Mouse (Mus musculus) adrenal gland, adult (tissue): ENCODE data around the gene Thumpd2.

ENCODE experiments used
- DNase-seq, 2 experiments: peaks; one replicate each; pipeline ENCODE4 v3.0.0; 2022 to 2023; ENCODE audit warnings: low spot score in 1 of 2; ENCODE audit not compliant: inconsistent age in 2 of 2

Thumpd2 gene

DNA sequence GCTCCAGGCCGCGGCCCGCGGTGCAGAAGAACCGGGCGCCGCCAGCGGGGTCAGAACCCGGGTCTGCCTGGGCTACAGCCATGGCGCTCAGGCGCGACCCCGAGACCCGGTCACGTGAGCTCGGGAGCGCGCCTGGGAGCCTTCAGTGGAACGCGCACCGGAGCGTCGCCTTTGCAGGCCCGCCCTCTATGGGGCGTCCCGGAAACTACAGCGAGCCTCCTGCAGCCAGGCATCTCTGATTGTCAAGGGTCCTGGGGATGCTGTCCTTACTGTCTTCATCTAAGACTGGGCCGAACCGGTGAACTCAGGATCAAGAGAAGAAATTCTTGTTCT lies at the start of gene Thumpd2:
Gene Thumpd2 (minus strand): TSS at position 104 of the 333 bp plus-strand sequence.
- DNase-seq = peak; percentile 90 to 96

DNA sequence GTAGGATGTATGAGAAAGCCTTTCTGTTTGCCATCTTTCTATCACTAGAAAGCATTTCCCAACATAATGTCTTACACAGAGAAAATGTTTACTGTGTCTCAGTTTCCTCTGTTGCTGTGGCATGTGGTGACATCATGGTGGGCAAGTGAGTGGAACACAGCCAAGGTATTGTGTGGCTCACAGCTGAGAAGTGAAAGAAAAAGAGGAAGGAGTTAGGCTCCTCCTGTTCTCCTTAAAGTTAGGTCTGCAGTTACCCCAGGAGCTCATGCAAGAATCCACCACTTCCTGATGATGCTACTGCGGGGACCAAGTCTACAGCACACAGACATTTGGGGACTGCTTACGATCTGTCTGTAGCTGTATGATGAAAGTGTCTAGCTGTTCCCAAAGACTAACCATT lies 39.4 kb upstream of the Thumpd2 start:
- DNase-seq = no peak

GRCm38 (mm10) chr17:81102866-81103265 lies 38.0 kb upstream of the Thumpd2 start:
- DNase-seq = no peak

GRCm38 (mm10) chr17:81098444-81098843 lies 33.6 kb upstream of the Thumpd2 start:
- DNase-seq = no peak

DNA sequence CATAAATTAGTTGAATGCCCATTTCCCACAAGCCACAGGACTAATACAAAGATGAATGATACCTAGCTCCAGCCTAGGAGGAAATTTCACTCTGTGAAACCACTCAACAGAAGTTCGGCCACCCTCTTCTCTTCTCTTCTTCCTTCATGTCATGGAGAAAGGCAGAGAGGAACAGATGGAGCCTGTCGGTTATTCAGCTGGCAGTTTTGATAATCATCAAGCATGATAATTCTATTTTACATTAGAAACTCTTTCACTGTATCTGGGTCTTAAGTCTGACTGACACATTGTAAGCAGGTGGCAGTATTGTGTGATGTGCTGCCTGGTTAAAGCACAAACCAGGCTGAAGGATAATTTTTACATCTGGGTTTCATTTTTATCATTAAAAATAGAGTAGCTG lies 31.6 kb upstream of the Thumpd2 start:
- DNase-seq = no peak

GRCm38 (mm10) chr17:81092794-81093193 lies 27.9 kb upstream of the Thumpd2 start:
- no peak for DNase-seq

DNA sequence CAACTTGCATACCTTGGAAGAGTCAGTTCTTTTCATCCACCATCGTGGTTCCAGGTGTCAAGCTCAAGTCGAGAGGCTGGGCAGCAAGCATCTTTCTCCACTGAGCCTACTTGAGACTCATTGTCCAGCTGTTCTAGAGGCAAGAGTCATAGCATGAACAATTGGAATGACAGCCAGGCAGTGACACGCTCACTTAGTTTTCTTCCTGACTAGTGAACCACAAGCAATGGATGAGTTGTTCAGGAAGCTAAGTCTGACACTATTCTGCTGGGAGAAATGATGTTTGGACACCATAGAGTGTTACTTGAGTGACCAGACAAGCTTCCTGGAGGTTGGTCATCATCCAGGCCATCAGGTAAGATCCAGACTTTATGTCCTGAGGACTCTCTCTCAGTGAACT lies 24.0 kb upstream of the Thumpd2 start:
- no peak for DNase-seq

- no peak for DNase-seq
Observed at GRCm38 (mm10) chr17:81087735-81088134, 22.9 kb upstream of the Thumpd2 start.

- peak; percentile 13 to 79 for DNase-seq
Observed at GRCm38 (mm10) chr17:81064279-81064978, 453 bp downstream of the Thumpd2 start.

DNA sequence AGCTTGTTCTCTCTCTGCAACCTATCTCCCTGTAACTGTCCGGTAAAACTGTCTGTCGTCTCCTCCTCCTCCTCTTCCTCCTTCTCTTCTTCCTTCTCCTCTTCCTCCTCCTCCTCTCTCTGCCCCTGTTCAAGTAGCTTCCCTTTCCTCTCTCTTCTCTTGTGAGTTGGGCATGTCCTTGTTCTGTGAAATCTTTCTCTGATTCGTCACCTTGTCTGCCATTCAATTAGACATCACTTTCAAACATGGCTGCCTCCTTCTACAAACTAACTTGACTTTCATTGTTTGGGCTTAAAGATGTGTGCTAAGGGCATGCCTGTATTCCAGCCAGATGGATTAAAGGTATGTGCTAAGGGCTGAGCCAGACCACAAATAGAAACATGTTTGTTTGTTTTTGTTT lies 1.5 kb downstream of the Thumpd2 start:
- DNase-seq = peak in 1 of 2 experiments; percentile 36

DNA sequence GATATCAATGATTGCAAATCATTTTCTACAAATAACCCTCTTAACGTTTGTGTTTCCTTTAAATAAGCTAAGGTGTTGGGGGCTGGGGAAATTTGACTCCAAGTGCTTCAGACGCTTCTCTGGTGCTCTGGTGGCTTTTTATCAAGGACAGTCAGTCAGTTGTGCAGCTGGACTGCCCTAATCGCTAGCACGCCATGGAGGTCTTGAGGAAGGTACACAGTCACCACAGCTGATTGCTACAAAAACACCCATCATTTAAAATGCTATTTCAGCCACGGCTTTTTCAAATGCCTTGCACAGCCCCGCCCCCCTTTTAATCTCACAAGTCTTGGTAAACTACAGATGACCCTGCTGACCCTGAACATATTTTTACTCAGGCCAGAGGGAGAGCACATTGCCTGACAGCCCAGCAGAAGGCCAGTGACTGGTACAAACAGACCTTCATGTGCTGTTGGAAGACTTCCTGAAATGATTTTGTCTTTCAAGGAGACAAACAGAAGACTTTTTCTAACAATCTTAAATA lies 2.5 kb downstream of the Thumpd2 start:
- DNase-seq = peak; percentile 12 to 69

- no peak for DNase-seq
Observed at GRCm38 (mm10) chr17:81056796-81057381, 8.0 kb downstream of the Thumpd2 start.

DNA sequence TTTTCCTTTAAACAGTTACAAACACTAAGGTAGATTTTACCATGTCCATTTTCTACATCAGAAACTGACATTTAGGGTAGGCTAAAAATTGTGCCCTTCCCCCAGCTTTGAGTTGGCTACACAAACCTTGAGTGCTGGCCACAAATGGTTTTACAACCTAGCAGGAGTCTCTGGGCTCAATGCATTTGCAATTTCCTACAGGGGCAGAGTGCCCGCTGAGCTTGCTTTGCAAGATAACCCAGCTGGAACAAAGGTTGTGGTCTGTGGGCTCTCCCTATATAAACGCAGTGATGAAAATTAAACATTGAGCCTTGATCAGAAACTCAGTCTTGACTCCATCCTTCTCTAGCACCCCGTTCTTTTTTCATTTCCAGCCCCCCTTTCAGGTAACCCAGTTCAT lies 8.8 kb downstream of the Thumpd2 start:
- no peak for DNase-seq

- DNase-seq = no peak
Observed at GRCm38 (mm10) chr17:81055522-81055921, 9.4 kb downstream of the Thumpd2 start.

GRCm38 (mm10) chr17:81053274-81053673 lies 11.6 kb downstream of the Thumpd2 start:
- DNase-seq = no peak

DNA sequence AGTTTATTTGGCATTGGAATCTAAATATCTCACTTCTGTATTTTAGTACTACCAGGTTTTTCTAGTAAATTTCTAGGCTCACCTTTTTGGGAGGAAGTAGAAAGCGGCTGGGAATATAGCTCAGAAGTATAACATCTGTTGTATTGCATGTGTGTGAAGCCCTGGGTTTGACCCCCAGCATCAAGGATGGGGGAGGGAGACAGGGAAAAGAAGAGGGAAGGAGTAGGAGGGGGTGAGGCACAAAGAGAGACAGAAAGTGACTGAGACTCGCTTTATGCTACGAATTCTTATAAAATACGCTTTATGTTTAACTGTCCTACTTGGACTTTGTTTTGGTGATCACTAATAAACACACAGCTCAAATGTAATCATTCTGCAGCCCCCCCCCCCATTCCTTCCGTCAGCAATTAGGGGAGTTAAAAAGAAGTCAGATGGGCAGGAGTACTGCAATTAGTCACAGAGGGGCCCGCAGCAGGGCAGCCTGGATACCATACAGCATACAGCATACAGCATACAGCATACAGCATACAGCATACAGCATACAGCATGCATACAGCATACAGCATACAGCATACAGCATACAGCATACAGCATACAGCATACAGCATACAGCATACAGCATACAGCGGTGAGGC lies 16.8 kb downstream of the Thumpd2 start:
- no peak for DNase-seq

DNA sequence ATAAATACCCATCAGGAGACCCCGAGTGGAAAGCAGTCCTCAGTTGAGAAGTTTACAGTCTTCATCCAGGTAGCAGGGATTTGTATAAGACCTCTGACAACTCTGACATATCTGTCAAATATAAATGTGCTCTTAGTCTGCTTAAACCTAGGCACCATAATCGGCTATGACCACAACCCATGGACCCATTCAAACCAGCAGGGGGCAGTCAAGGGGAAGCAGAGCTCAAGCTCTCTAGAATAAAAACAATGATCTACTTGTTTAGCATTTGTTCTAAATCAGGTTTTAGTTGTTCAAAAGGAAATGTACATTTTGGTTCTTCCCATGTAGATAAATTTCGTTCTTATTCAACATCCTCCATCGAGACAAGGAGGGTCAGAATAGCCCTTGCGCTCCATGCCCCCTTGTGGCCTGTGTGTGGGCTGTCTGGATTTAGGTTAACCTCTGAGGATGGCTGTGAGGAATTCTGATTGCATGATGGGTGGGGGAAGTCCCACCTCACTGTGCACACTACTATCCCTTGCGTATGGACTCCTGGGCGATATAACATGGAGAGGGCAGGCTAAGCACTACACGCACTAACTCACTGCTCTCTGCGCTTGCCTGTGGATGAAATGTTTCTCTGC lies 19.2 kb downstream of the Thumpd2 start:
- peak; percentile 22 to 77 for DNase-seq

DNA sequence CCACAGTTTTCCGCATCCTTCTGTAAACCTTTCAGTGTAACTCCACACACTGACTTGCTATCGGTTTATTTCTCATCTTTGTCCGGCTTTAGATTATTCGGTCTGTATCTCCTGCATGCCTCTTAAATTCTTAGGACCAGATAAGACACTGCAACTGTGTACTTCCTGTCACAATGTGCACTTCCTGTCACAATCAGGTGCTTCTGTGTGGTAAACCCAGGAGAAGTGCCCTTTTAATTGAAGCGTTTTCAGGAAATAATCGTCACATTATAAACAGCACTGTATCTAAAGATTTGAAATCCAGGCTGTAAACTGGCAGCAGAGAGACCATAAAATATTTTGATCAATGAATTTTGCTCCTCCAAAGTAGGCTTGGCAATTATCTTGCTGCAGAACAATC lies 19.8 kb downstream of the Thumpd2 start:
- DNase-seq = no peak

- DNase-seq = no peak
Observed at GRCm38 (mm10) chr17:81044356-81044755, 20.5 kb downstream of the Thumpd2 start.

GRCm38 (mm10) chr17:81041662-81042061 lies 23.2 kb downstream of the Thumpd2 start:
- DNase-seq = no peak

DNA sequence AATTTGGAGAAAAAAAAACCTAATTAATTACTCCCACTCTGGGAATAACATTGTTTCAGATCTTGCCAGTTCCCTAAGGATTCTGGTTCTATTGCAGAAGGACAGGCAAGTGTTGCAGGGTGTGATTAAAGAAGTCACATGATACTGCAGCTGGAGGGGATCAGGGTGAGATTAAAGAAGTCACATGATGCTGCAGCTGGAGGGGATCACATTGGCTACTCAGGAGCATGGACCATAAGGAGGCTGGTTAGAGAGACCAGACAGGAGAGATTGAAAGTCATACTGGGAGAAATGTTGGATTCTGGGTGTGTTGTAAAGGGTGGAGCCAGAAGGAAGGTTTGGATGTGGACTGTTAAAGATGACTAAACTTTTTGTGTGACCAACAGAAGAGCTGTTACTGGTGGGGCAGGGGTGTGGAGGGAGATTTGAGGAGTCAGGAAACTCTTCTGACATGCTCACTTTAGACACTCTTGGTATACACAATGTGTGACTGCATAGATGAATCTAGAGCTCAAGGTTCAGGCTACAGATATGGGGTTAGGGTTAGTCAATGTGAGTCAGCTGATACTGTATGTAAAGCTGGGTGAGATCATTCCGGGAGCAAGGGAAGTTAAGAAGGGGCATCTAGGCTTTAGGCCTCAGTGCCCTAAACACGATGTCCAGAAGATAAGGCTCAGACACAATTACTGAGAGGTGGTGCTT lies 26.0 kb downstream of the Thumpd2 start:
- DNase-seq = no peak
